Mouse (Mus musculus) lung, embryonic 15.5 days (tissue): ENCODE results near the gene Clspn. TPM values are rescaled to one million over a fixed set of nuclear protein-coding genes. Genes with fewer than 3 reads are reported as not detected.
A peak's percentile ranks its signal among the peaks of the same experiment; 100 is the strongest.

Experiments
- ATAC-seq: fragments of 200-750 bp; cut with Nextera tagmentation; 2 replicates; pipeline ENCODE4 v1.8.0; 2017; ENCODE audit warnings: moderate number of reproducible peaks, borderline replicate concordance; ENCODE audit not compliant: low FRiP score, low TSS enrichment; ENCODE audit errors: extremely low read depth
- H3K27ac ChIP-seq: fragments of 300-500 bp; sonication (generic); 2 replicates; pipeline ENCODE4 v1.5.1; 2015; ENCODE audit warnings: moderate library complexity, mild to moderate bottlenecking, inconsistent platforms
- H3K27me3 ChIP-seq: fragments of 300-500 bp; sonication (generic); 2 replicates; pipeline ENCODE4 v1.6.1; 2015; ENCODE audit warnings: inconsistent platforms
- H3K36me3 ChIP-seq: fragments of 300-500 bp; sonication (generic); 2 replicates; pipeline ENCODE4 v1.6.1; 2015; ENCODE audit warnings: inconsistent platforms
- H3K4me1 ChIP-seq: fragments of 300-500 bp; sonication (generic); 2 replicates; pipeline ENCODE4 v1.6.1; 2015; ENCODE audit warnings: inconsistent platforms
- H3K4me2 ChIP-seq: fragments of 300-500 bp; sonication (generic); 2 replicates; pipeline ENCODE4 v1.6.1; 2015; ENCODE audit warnings: inconsistent platforms, mild to moderate bottlenecking, moderate library complexity
- H3K4me3 ChIP-seq: fragments of 300-500 bp; sonication (generic); 2 replicates; pipeline ENCODE4 v1.5.1; 2015; ENCODE audit warnings: mild to moderate bottlenecking, inconsistent platforms
- H3K9ac ChIP-seq: fragments of 300-500 bp; sonication (generic); 2 replicates; pipeline ENCODE4 v1.6.1; 2015; ENCODE audit warnings: inconsistent platforms
- H3K9me3 ChIP-seq: fragments of 300-500 bp; sonication (generic); 2 replicates; pipeline ENCODE4 v1.6.1; 2016; ENCODE audit warnings: inconsistent platforms
- WGBS: fragments of 180-500 bp; shearing (Covaris S2); methylation state at CpG from one replicate; pipeline ENCODE4 v1.1.7; 2015; 5-methylcytosine and 5-hydroxymethylcytosine counted together
- polyA plus RNA-seq: library from polyadenylated mRNA; unstranded; fragments of >200 nt; fragmentation: Nextera tagmentation; extraction: Ambion mirVana; gene quantifications from 2 replicates; pipeline ENCODE4 v1.2.1, GENCODE M21; 2015

Gene Clspn
- polyA plus RNA-seq = 41.1 TPM in 2 replicates

DNA sequence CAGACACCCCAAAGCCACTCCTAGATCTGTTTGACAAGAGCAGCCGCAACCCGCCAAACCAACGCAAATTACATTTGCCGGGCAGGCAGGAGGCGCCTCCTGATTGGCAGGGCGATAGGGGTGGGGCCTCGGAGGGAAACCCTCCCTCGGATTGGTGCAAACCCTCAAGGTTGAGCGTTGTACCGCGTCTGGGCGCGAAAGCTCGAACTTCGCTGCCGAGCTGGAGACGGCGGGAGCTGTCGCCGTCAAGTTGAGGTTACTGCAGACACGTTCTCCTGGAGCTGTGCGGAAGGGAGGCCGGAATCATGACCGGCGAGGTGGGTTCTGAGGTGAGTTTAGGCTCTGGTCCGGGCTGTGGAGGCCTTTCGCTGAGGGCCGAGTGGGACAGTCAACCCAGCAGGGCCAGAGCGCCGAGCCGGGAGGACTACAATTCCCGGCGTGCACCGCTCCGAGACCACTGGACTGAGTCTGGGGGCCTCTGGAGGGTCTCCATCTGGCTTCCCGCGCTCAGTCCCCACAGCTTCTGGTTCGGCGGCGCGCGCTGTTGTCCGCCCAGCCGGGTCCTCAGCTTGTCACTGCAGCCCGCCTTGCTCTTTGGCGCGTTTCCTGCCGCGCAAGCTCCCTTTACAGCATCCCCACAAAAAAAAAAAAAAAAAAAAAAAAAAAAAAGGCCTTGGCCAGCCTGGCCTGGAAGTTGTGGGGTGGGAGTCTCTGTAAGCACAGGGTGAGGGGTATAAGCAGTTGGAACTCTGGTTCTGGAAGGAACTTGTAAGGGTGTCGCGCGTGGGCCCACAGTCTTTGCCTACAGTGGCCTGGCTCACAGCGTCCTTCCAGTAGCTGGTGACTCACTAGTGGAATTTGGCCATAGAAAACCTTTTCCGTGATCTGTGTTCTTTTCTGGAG is at the start of gene Clspn:
Gene Clspn (plus strand): TSS at position 127 of the 903 bp plus-strand sequence.
- no peaks in the 10 kb centered on the region for H3K9me3 ChIP-seq
- peak within 1 kb of the TSS; percentile 81 for H3K9ac ChIP-seq
- peak within 1 kb of the TSS; percentile 73 for H3K4me2 ChIP-seq
- H3K36me3 ChIP-seq = peaks cover 14% of the 10 kb centered on the region
- no peaks in the 10 kb centered on the region for H3K27me3 ChIP-seq
- peak within 1 kb of the TSS; percentile 62 for H3K27ac ChIP-seq
- WGBS = under 1% methylated on average over 54 of the region's 54 CpGs
- ATAC-seq = peak; percentile 98
- H3K4me3 ChIP-seq = peak within 1 kb of the TSS; percentile 83
- H3K4me1 ChIP-seq = peaks cover 18% of the 10 kb centered on the region

DNA sequence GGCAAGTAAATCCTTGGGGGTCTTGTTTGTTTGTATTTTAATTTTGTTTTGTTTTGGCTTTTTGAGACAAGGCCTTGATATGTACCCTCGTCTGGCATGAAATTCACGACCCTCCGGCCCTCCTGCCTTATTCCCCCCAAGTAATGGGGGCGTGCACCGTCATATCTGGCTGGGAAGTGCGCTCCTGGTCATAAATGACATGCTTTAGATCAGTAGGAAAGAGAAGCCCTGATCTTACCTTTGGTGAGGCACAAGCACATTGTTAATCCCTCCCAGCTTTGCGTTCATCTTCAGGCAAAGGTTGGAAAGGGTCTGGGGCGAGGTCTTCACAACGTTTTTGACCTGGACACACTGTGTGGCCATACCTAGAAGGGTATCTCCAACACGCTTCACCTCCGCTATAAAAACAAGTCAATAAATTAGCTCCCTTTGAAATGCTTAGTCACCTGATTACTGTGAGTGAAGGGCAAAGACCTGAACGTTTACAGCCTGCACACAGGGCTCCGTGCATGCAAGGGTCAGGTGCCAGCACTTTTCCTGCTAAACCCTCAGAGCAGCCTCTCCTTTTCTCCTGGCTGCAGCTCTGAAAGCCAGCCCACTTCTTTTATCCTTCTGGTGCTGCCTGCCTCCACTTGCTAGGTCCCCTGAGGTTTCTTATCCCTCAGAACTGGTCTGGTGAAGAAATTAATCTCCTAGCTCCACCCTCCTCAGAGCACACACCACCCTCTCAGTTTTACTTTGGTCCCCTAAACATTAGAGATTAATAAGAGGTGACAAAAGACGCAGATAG is 48.4 kb upstream of the Clspn start:
- Histone ChIP-seq H3K27ac (no peak overlapping the region), H3K9ac (no peak overlapping the region), H3K9me3 (no peaks in the 10 kb centered on the region), H3K4me1 (0 out of 2 replicates have a peak, but pooled peaks cover 5% of the 10 kb centered on the region), H3K4me3 (no peak overlapping the region), H3K36me3 (peaks cover 5% of the 10 kb centered on the region), H3K27me3 (no peaks in the 10 kb centered on the region), H3K4me2 (no peak overlapping the region)
- ATAC-seq = no peak
- WGBS = 62% methylated on average over 14 of the region's 14 CpGs

DNA sequence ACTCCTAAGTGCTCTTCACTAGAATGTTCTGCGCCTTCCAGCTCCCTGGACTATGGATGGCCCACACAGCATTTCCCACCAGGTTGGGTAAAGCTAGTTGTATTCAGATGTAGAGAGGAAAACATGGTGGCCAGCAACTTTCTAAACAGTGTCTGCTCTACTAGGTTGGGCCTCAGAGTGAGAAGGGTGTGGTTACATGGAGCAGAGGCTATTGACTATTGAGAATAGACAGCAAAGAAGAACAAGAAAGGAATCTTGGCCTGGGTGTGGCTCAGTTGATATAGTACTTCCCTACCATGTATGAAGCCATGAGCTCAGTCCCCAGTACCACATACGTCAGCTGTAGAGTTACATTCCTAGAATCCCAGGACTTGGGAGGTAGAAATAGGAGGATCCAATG is 47.7 kb upstream of the Clspn start:
- Histone ChIP-seq H3K4me2 (no peak overlapping the region), H3K27ac (no peak overlapping the region), H3K4me1 (0 out of 2 replicates have a peak, but pooled peaks cover 5% of the 10 kb centered on the region), H3K9ac (no peak overlapping the region), H3K4me3 (no peak overlapping the region), H3K9me3 (no peaks in the 10 kb centered on the region), H3K36me3 (peaks cover 5% of the 10 kb centered on the region), H3K27me3 (no peaks in the 10 kb centered on the region)
- no peak for ATAC-seq
- 79% methylated on average over 2 of the region's 2 CpGs for WGBS

DNA sequence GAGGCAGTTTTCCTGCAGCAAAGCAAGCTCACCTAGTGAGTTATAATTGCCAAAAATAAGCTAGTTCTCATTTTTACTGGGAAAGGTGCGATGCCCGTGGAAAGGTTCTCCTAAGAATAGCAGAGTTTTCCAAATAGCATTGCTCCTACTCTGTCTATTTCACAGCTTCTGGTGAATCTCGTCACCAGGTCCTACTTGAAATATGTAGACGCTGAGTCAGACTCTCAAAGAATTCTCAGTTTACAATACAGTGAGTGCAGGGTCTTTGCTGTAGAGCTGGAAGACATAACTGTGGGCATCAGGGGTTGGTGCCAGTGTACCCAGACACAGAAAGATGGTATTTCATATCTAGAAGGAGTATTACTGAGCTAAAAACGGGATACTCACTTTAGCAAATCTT is 45.7 kb upstream of the Clspn start:
- ATAC-seq = no peak
- H3K36me3 ChIP-seq = peaks cover 9% of the 10 kb centered on the region
- no peak overlapping the region for H3K4me2 ChIP-seq
- 0 out of 2 replicates have a peak, but pooled peaks cover 5% of the 10 kb centered on the region for H3K4me1 ChIP-seq
- H3K9ac ChIP-seq = no peak overlapping the region
- no peaks in the 10 kb centered on the region for H3K9me3 ChIP-seq
- H3K4me3 ChIP-seq = no peak overlapping the region
- no peaks in the 10 kb centered on the region for H3K27me3 ChIP-seq
- H3K27ac ChIP-seq = peak overlapping the region; percentile 91
- WGBS = 59% methylated on average over 5 of the region's 5 CpGs

DNA sequence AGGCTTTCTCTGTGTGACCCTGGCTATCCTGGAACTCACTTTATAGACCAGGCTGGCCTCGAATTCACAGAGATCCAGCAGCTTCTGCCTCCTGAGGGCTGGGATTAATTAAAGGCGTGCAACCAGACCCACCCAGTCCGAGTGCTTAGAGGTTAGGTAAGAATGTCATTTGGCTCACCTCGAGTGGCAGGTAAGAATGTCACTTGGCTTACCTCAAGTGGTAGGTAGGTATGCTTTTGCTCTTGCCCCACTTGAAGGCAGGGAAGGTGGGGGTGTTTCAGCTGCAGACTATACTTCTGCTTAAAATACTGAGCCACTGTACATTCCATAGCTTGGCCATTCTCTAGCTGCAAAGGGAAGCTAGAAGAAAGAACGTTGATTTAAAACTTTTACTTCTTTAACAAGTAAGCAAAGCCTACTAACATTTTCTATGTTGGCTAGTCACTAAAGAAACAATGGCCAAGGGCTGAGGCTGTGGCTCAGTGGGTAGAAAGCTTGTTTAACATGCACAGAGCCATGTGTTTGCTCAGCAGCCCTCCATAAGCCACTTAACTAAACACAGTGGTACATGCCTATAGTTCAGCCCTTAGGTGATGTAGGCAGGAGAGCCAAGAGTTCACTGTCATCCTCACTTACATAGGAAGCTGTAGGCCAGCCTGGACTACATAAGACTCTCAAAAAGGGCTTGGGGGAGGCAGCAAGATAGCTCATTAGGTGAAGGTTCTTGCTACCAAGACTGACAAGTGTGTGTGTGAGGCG is 44.2 kb upstream of the Clspn start:
- H3K36me3 ChIP-seq = peaks cover 9% of the 10 kb centered on the region
- H3K4me2 ChIP-seq = 0 out of 2 replicates have a peak overlapping the region, but pooled peaks have one; percentile 20
- peak; percentile 85 for ATAC-seq
- no peaks in the 10 kb centered on the region for H3K9me3 ChIP-seq
- no peak overlapping the region for H3K4me3 ChIP-seq
- H3K27me3 ChIP-seq = no peaks in the 10 kb centered on the region
- WGBS = 44% methylated on average over 6 of the region's 6 CpGs
- H3K4me1 ChIP-seq = 0 out of 2 replicates have a peak, but pooled peaks cover 5% of the 10 kb centered on the region
- H3K9ac ChIP-seq = no peak overlapping the region
- H3K27ac ChIP-seq = peak overlapping the region; percentile 91

DNA sequence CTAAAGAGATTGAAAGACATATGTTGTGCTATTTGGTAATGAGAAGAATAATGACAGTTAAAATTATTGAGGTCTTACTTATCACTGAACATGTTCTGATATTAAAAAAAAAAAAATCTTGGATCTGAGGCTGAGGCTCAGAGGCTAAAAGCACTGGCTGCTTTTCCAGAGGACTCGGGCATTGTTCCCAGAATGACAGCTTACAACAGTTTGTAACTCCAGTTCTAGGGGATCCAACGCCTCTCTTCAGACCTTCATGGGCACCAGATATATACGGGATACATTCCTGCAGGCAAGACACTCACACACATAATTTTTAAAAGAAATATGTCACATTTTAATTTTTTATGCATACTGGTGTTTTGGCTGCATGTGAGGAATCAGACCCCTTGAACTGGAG is 30.6 kb upstream of the Clspn start:
- H3K27ac ChIP-seq = no peak overlapping the region
- no peaks in the 10 kb centered on the region for H3K36me3 ChIP-seq
- WGBS = 52% methylated on average over 3 of the region's 3 CpGs
- H3K4me3 ChIP-seq = no peak overlapping the region
- H3K9me3 ChIP-seq = no peaks in the 10 kb centered on the region
- no peak overlapping the region for H3K4me2 ChIP-seq
- H3K9ac ChIP-seq = no peak overlapping the region
- H3K27me3 ChIP-seq = no peaks in the 10 kb centered on the region
- H3K4me1 ChIP-seq = peaks cover 6% of the 10 kb centered on the region; the same call in 1 of the 2 replicates
- peak; percentile 69; the same call in 1 of the 2 replicates for ATAC-seq

DNA sequence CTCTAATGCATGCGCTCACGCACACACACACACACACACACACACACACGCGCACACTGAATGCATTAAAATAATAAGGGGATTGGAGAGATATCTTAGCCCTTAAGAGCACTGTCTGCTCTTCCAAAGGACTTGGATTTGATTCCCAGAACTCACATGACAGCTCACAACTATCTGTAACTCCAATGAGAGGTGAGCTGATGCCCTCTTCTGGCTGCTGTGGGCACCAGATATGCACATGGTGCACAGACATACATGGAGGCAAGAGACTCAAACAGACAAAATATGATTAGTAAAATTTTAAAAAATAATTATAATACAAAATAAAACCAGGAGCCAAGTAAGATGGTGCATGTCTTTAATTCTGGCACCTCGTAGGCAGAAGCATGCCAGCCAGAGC is 29.9 kb upstream of the Clspn start:
- H3K9me3 ChIP-seq = no peaks in the 10 kb centered on the region
- WGBS = 92% methylated on average over 5 of the region's 5 CpGs
- no peak overlapping the region for H3K9ac ChIP-seq
- no peak for ATAC-seq
- no peak overlapping the region for H3K4me2 ChIP-seq
- peaks cover 11% of the 10 kb centered on the region; the same call in 1 of the 2 replicates for H3K4me1 ChIP-seq
- H3K4me3 ChIP-seq = no peak overlapping the region
- no peaks in the 10 kb centered on the region for H3K27me3 ChIP-seq
- no peak overlapping the region for H3K27ac ChIP-seq
- no peaks in the 10 kb centered on the region for H3K36me3 ChIP-seq

DNA sequence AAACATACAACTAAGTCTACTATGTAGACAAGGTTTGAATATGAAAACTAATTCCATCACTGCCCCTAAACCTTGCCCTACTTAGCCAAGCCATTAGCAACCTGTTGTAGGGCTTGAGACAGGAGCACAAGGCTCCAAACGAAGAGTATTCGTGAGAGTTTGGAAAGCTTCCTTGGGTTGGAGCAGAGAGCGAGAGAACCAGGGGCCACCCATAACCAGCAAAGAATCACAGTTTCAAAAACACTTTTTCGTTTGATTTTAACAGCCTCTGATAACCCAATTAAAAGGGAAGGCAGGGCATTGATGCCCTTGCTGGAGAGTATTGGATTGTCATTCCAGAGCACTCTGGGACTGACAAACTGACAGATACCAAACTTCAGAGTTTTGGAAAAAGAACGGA is 24.4 kb upstream of the Clspn start:
- H3K9ac ChIP-seq = peak overlapping the region; percentile 89
- peak overlapping the region; percentile 93 for H3K4me2 ChIP-seq
- H3K36me3 ChIP-seq = no peaks in the 10 kb centered on the region
- H3K27me3 ChIP-seq = no peaks in the 10 kb centered on the region
- no peaks in the 10 kb centered on the region for H3K9me3 ChIP-seq
- no peak for ATAC-seq
- H3K4me1 ChIP-seq = peaks cover 17% of the 10 kb centered on the region
- 34% methylated on average over 5 of the region's 5 CpGs for WGBS
- peak overlapping the region; percentile 94 for H3K4me3 ChIP-seq
- no peak overlapping the region for H3K27ac ChIP-seq

DNA sequence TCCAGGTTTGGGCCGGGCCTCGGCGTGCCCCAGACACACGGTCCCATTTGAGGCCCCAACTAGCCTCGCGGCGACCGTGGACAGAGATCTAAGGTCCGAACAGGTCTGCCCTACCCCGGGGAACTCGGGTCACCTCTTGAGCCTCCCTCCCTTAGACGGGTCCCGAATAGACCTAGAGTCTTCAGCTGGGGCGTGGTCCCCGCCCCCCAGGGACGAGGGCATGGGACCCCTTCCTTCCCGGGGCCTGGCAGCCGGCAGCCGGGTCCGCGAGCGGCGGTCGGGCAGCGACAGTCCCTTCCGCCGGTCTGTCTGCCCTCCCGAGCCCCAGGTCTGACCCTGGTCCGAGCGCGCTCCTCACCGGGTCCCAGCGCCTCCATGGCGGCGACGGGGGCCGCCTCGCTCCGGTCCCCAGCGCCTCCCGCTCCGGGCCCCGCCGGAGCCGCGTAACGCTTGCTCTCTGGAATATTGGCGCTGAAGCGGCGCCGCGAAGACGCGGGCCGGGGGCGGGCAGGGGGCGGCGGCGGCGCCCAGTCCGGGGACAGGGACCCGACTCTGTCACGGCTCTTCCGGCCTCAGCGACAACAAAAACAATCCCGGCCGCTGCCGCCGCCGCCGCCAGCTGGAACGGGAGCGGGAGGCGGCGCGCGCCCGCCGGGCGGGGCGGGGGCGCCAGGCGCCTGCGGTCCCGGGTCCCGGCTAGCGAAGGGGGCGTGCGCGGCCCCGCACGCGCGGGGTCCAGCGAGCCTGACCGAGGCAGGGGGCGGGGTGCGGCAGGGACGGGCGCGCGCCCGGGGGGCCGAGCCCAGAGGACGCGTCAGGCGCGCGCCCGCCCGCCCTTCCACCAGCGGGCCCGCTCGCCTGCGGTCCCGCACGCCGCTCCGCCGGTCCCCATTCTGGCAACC is 23.7 kb upstream of the Clspn start, which contains the start of gene Ago4:
Gene Ago4 (minus strand): TSS at position 646 of the 902 bp plus-strand sequence.
- Histone ChIP-seq H3K36me3 (no peaks in the 10 kb centered on the region), H3K4me1 (peaks cover 17% of the 10 kb centered on the region), H3K9me3 (no peaks in the 10 kb centered on the region), H3K27me3 (no peaks in the 10 kb centered on the region), H3K4me2 (peak within 1 kb of the TSS; percentile 93), H3K4me3 (peak within 1 kb of the TSS; percentile 94), H3K27ac (peak within 1 kb of the TSS; percentile 65), H3K9ac (peak within 1 kb of the TSS; percentile 89)
- under 1% methylated on average over 88 of the region's 120 CpGs for WGBS
- peak; percentile 91 for ATAC-seq

DNA sequence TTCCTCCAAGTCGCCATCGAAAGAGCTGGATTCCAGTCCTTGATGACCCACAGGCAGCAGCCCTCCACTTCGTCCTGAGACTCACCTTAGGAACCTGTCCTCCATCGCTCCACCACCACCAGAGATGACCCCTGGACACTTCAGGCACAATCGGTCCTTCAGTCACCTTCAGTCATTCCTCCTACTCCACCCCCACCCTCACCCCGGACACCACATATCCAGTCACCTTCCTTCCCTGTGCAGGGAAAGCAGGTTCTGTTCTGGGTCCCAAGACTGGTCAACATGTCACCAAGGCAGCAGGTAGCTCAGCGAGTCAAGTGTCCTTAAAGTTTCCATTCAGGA is 23.0 kb upstream of the Clspn start:
- Histone ChIP-seq H3K36me3 (no peaks in the 10 kb centered on the region), H3K9ac (no peak overlapping the region), H3K4me1 (peaks cover 17% of the 10 kb centered on the region), H3K27me3 (no peaks in the 10 kb centered on the region), H3K4me2 (peak overlapping the region; percentile 93), H3K27ac (no peak overlapping the region), H3K4me3 (peak overlapping the region; percentile 94), H3K9me3 (no peaks in the 10 kb centered on the region)
- 9% methylated on average over 7 of the region's 7 CpGs for WGBS
- ATAC-seq = no peak; the same call in none of the 2 replicates
